Mouse (Mus musculus): ENCODE measurements around the gene Nsun5.

Gene Nsun5

GRCm38 (mm10) chr5:135375167-135375566 lies 5.4 kb downstream of the Nsun5 start:
- DNase-seq = no peak

GRCm38 (mm10) chr5:135376341-135376740 lies 6.6 kb downstream of the Nsun5 start:
- no peak for DNase-seq

- no peak for DNase-seq
These were observed 10.9 kb downstream of the Nsun5 start for GRCm38 (mm10) chr5:135380681-135381080.

GRCm38 (mm10) chr5:135381356-135381925 lies 11.7 kb downstream of the Nsun5 start:
- DNase-seq = no peak

- no peak for DNase-seq
These were observed 13.0 kb downstream of the Nsun5 start for GRCm38 (mm10) chr5:135382746-135383145.

GRCm38 (mm10) chr5:135383771-135384170 lies 14.0 kb downstream of the Nsun5 start:
- DNase-seq = no peak

GRCm38 (mm10) chr5:135394004-135394823 lies 24.5 kb downstream of the Nsun5 start, which contains the start of gene Pom121:
Pom121 (minus strand) TSS chr5:135394546.
- peak; percentile 71 for DNase-seq

- DNase-seq = no peak
These were observed 26.1 kb downstream of the Nsun5 start for GRCm38 (mm10) chr5:135395826-135396225.

- no peak for DNase-seq
These were observed 29.6 kb downstream of the Nsun5 start for GRCm38 (mm10) chr5:135399382-135399781.

GRCm38 (mm10) chr5:135400244-135400643 lies 30.5 kb downstream of the Nsun5 start:
- peak; percentile 51 for DNase-seq

- no peak for DNase-seq
These were observed 34.9 kb downstream of the Nsun5 start for GRCm38 (mm10) chr5:135404623-135405022.

- DNase-seq = no peak
These were observed 35.7 kb downstream of the Nsun5 start for GRCm38 (mm10) chr5:135405437-135405836.

GRCm38 (mm10) chr5:135408114-135408513 lies 38.4 kb downstream of the Nsun5 start:
- DNase-seq = no peak

- DNase-seq = no peak
These were observed 40.5 kb downstream of the Nsun5 start for GRCm38 (mm10) chr5:135410266-135410665.
